Mouse (Mus musculus) mouse trophoblast stem cell (cell line): ENCODE results near the gene Cmc4.

Experiments used
- in situ Hi-C, 2 experiments: fragments of 300-500 bp; cut with MseI, MboI; formaldehyde crosslinking; loops; 2 replicates in 1 of 2; 3 replicates in 1 of 2; pipeline ENCODE4 v1.15.1; 2025

The Cmc4 gene

DNA sequence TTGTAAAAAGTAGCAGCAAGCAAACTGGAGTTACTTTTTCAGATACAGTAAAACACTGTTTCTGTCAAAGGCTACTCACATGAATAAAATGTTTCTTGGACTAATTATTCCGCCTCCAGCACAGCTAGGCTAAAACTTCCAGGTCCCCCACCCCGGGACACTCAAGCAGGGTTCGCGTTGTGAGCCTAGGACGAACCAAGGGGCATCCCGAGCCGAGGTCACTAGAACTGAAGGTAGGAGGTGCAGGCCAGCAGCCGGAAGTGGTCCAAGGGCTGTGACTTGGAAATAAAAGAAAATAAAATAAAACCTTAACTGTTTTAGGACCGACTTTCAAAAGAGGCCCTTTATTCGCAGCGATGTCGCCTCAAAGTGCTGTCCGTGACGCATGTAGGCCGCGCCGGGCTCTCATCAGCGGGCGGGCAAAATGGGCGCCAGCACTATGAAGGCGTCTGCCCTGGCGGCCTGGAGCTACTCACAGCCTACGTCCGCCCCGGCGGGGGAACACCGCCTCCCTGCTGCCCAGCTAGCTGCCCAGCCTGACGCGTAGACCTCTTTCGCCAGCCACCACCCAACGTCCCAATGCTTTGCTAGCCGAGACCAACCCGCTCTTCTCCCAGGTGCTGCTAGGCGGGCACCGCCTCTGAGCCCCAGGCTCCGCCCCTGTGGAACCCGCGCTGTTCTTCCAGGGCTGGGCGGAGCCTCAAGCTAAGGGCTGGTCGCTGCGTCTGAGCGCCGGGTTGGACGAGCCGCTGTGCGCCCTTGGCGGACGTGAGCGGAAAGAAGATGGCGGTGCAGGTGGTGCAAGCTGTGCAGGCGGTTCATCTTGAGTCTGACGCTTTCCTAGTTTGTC, at the start of gene Cmc4, which contains the start of the genes Mtcp1 and Brcc3:
Cmc4 (minus strand) TSS at position 649 of the 850 bp plus-strand sequence.
Mtcp1 (minus strand) TSS at position 653 of the 850 bp plus-strand sequence.
Brcc3 (plus strand) TSS at position 693 of the 850 bp plus-strand sequence.
- in situ Hi-C loops = no loop called here

GRCm38 (mm10) chrX:75454597-75454996, 38.2 kb upstream of the Cmc4 start:
- in situ Hi-C loops = loop anchor here in 1 of 2 experiments (10.0 kb wide), 1 partner anchor 60 kb away; the partner anchor contains the start of gene Vbp1

- in situ Hi-C loops = no loop called here
Observed at GRCm38 (mm10) chrX:75409711-75410110, 6.7 kb downstream of the Cmc4 start.

GRCm38 (mm10) chrX:75403350-75403749, 13.0 kb downstream of the Cmc4 start:
- in situ Hi-C loops = no loop called here

DNA sequence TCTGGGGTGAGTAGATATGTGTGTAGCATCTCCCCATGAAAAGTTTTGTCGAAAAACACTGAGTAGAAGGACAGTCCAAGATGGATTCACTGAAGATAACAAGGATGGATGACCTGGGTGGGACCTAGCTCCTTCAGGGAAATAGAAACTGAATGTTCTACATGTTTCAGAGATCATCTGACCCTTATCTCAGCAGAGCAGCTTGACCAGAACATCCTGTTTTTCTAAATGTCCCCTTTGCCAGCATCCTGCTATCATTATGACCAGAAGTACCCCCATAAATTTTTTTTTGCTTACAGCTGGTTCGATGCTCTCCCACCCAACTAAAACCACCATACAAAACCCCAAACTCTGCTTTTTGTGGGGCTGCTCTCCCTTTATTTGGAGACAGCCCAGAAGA, 13.7 kb downstream of the Cmc4 start:
- in situ Hi-C loops = no loop called here

DNA sequence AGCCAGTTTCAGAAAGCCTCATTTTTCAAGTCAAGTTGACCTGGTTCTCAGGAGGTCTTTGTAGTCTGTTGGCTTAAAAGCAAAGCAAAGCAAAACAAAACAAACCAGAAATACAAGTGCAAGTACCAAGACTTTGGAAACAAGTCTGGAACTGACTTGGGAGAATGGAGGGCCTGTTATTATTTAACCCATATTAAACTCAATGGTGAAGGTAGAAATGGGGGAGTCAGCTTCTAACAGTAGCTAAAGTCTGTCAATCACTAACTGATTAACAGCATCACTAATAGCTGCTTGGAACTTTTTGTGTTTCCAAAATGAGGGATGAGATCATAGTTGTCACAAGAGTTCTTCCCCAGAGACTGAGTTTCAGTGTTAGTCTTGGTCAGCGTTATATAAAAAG, 16.9 kb downstream of the Cmc4 start:
- in situ Hi-C loops = no loop called here

DNA sequence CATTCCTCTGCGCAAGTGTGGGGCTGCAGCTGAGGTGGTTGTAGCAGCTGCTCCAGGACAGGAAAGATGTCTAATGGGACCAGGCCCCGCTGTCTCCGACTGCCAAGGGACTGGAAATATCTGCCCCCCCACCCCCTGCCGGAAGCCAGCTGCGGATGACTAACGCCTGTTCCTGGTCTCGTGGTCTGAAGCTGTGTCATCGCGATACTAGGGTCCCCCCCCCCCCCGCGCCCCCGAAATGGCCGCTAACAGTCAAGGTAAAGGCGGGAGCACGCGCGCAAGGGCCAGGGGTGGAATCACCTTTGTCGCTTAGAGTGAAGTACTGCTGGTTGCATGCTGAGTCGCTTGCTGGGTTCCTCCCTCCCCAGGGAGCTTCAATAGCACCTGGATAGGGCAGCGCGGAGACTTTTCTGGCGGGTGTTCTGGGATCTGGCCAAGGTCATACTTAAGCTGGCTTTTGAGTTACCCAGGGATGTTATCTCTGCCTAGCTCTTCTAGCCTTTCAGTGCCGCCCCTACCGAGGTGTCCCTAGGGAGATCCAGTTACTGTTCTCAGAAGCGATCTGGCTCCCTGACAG, 34.1 kb downstream of the Cmc4 start, which contains the start of the genes Fundc2 and F8:
Fundc2 (plus strand) TSS at position 205 of the 577 bp plus-strand sequence.
F8 (minus strand) TSS at position 421 of the 577 bp plus-strand sequence.
- in situ Hi-C loops = no loop called here

GRCm38 (mm10) chrX:75381699-75382098, 34.7 kb downstream of the Cmc4 start:
- in situ Hi-C loops = no loop called here

GRCm38 (mm10) chrX:75381176-75381575, 35.2 kb downstream of the Cmc4 start:
- in situ Hi-C loops = no loop called here

DNA sequence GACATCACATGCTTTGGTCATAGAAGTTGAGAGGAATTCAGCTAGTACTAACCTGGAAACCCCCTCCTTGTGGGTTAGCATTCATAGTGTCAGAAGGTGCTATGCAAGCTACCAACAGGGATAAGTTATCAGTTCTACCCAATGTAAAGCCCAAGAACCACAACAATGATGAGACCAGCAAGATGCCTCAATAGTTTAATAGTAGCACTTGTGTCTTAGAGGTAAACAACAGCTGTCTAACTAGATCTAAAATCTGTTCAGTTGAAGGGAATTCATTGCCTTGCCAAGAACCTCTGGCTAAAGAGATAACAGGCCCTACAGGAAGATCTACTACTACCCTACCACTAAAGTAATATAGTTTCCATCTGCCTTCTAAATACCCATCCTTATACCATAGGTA, 39.6 kb downstream of the Cmc4 start:
- in situ Hi-C loops = no loop called here

- in situ Hi-C loops = no loop called here
Observed at GRCm38 (mm10) chrX:75372666-75373425, 43.5 kb downstream of the Cmc4 start.

GRCm38 (mm10) chrX:75370197-75370596, 46.2 kb downstream of the Cmc4 start:
- in situ Hi-C loops = no loop called here
